Mouse (Mus musculus): ENCODE measurements around the gene Zp3. TPM values are rescaled to one million over a fixed set of nuclear protein-coding genes. Genes with fewer than 3 reads are reported as not detected.

Gene Zp3
- total RNA-seq (2023): not detected

GRCm38 (mm10) chr5:135979904-135980303 lies at the start of gene Zp3:
Gene Zp3 (plus strand): TSS chr5:135980099.

GRCm38 (mm10) chr5:135934481-135935175 lies 45.3 kb upstream of the Zp3 start, which contains the start of gene Ywhag:
Gene Ywhag (minus strand): TSS chr5:135934616.

GRCm38 (mm10) chr5:135974365-135974764 lies 5.5 kb upstream of the Zp3 start, which contains the start of gene Ssc4d:
Gene Ssc4d (minus strand): TSS chr5:135974531.

GRCm38 (mm10) chr5:135994725-135995687 lies 15.1 kb downstream of the Zp3 start, which contains the start of gene Dtx2:
Gene Dtx2 (plus strand): TSS chr5:135994800.

Other genes starting within 250 kb of the Zp3 start
- 15.5 TPM for gene Tmem120a, start 235.7 kb upstream of the Zp3 start, total RNA-seq (2023)
- gene Styxl1, start 201.7 kb upstream of the Zp3 start, total RNA-seq (2023): not detected
- gene Mdh2, start 201.6 kb upstream of the Zp3 start, total RNA-seq (2023): 175 TPM
- gene Srrm3, start 173.2 kb upstream of the Zp3 start, total RNA-seq (2023): not detected
- 0.61 TPM for gene Hspb1, start 92.2 kb upstream of the Zp3 start, total RNA-seq (2023)
- 52.8 TPM for gene Ywhag, start 45.5 kb upstream of the Zp3 start, total RNA-seq (2023)
- gene Ssc4d, start 5.6 kb upstream of the Zp3 start, total RNA-seq (2023): not detected
- 30.0 TPM for gene Dtx2, start 14.7 kb downstream of the Zp3 start, total RNA-seq (2023)
- gene Upk3b, start 58.4 kb downstream of the Zp3 start, total RNA-seq (2023): 0.43 TPM
- gene Upk3bl, start 74.4 kb downstream of the Zp3 start, total RNA-seq (2023): not detected
- 5.4 TPM for gene Rasa4, start 103.8 kb downstream of the Zp3 start, total RNA-seq (2023)
- 49.1 TPM for gene Polr2j, start 136.5 kb downstream of the Zp3 start, total RNA-seq (2023)
- gene Lrwd1, start 156.0 kb downstream of the Zp3 start, total RNA-seq (2023): 43.4 TPM
- gene Alkbh4, start 156.0 kb downstream of the Zp3 start, total RNA-seq (2023): 24.6 TPM
- 238 TPM for gene Orai2, start 190.6 kb downstream of the Zp3 start, total RNA-seq (2023)
- gene Prkrip1, start 218.9 kb downstream of the Zp3 start, total RNA-seq (2023): 29.5 TPM